Mouse (Mus musculus) liver, embryonic 15.5 days (tissue): ENCODE results near the gene Ccdc83. TPM values are rescaled to one million over a fixed set of nuclear protein-coding genes. Genes with fewer than 3 reads are reported as not detected.
A peak's percentile ranks its signal among the peaks of the same experiment; 100 is the strongest.

Experiments
- ATAC-seq: fragments of 200-750 bp; cut with Nextera tagmentation; 2 replicates; pipeline ENCODE4 v1.8.0; 2017; ENCODE audit warnings: moderate number of reproducible peaks, mild to moderate bottlenecking, moderate library complexity; ENCODE audit not compliant: insufficient read depth
- H3K27ac ChIP-seq: fragments of 300-500 bp; sonication (generic); replicated peaks from 2 replicates; pipeline ENCODE4 v1.5.1; 2015; ENCODE audit warnings: mild to moderate bottlenecking, inconsistent platforms
- H3K27me3 ChIP-seq: fragments of 300-500 bp; sonication (generic); 2 replicates; pipeline ENCODE4 v1.6.1; 2015; ENCODE audit warnings: mild to moderate bottlenecking, inconsistent platforms
- H3K36me3 ChIP-seq: fragments of 300-500 bp; sonication (generic); replicated peaks from 2 replicates; pipeline ENCODE4 v1.6.1; 2015; ENCODE audit warnings: moderate library complexity, mild to moderate bottlenecking, inconsistent platforms
- H3K4me1 ChIP-seq: fragments of 300-500 bp; sonication (generic); replicated peaks from 2 replicates; pipeline ENCODE4 v1.6.1; 2015; ENCODE audit warnings: inconsistent platforms
- H3K4me2 ChIP-seq: fragments of 300-500 bp; sonication (generic); 2 replicates; pipeline ENCODE4 v1.6.1; 2015; ENCODE audit warnings: moderate library complexity, mild to moderate bottlenecking, inconsistent platforms
- H3K4me3 ChIP-seq: fragments of 300-500 bp; sonication (generic); replicated peaks from 2 replicates; pipeline ENCODE4 v1.5.1; 2015; ENCODE audit warnings: mild to moderate bottlenecking, inconsistent platforms
- H3K9ac ChIP-seq: fragments of 300-500 bp; sonication (generic); 2 replicates; pipeline ENCODE4 v1.6.1; 2015; ENCODE audit warnings: moderate library complexity, mild to moderate bottlenecking, inconsistent platforms
- H3K9me3 ChIP-seq: fragments of 300-500 bp; sonication (generic); replicated peaks from 2 replicates; pipeline ENCODE4 v1.6.1; 2016; ENCODE audit warnings: inconsistent platforms
- WGBS: fragments of 180-500 bp; shearing (Covaris S2); methylation state at CpG from one replicate; pipeline ENCODE4 v1.1.7; 2015; ENCODE audit warnings: mixed read lengths; ENCODE audit not compliant: insufficient replicate concordance; 5-methylcytosine and 5-hydroxymethylcytosine counted together
- polyA plus RNA-seq: library from polyadenylated mRNA; unstranded; fragments of >200 nt; fragmentation: Nextera tagmentation; extraction: Ambion mirVana; gene quantifications from 2 replicates; pipeline ENCODE4 v1.2.1, GENCODE M21; 2015

Gene Ccdc83
- not detected in 2 replicates for polyA plus RNA-seq

DNA sequence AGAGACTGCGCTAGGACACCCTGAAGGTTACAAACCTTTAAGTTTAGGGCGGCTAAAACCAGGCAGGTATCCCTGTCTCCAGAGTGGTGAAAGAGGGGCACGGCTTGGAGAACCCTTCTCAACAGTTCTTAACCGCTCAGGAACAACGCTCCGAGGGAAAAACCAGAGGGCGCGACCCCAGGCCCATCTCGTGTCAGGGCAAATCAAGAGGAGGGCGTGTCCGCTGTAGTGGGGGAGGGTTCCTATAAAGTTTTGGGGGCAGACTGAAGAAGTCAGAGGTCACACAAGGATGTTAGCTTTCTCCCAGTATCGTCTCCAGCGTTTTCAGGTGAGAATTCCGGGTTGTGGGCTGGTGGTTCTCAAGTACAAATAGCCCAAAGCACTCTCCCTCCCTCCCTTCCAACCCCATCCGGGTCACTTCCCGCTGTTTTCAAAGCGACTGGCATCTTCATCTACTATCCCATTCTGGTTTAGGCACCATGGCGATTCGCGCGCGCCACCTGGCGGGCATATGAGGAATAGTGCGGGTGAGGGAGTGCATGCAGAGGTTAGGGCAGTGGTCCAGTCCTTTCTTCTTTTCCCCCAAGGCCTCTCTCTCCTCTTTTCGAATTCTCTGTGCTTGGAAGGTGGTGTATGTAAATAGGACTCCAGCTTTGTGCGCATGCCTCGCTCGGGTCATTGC lies at the start of gene Ccdc83:
Gene Ccdc83, minus strand, starts transcription at position 489 of the 682 bp plus-strand sequence.
- Histone ChIP-seq H3K27ac (no peak within 1 kb of the TSS), H3K9ac (no peak within 1 kb of the TSS), H3K4me1 (peaks cover 7% of the 10 kb centered on the region), H3K9me3 (no peaks in the 10 kb centered on the region), H3K36me3 (no peaks in the 10 kb centered on the region), H3K4me2 (peak within 1 kb of the TSS; percentile 54), H3K27me3 (no peaks in the 10 kb centered on the region), H3K4me3 (peak within 1 kb of the TSS; percentile 25)
- ATAC-seq, result no peak; the same call in 1 of the 2 replicates
- 5% methylated on average over 28 of the region's 28 CpGs for WGBS

DNA sequence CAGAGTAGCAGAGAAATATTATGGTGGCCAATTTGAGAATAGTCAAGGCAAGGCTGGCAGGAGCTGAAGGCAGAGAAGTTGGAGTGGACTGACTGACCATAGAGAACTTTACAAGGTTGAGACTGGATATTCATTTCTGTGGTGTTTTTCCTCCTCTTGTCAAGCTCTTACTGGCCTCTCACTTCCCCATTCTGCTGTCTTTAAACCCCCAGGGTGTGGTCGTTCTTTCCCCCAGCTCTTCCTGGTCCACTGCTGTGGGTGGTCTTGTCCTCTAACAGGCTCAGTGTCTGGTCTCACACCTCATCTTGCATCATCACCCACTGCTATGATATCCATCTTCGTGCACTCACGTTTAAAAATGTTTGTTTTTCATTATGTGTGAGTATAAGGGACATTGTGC lies 47.8 kb upstream of the Ccdc83 start:
- Histone ChIP-seq H3K27me3 (no peaks in the 10 kb centered on the region), H3K4me2 (no peak overlapping the region), H3K4me1 (no peaks in the 10 kb centered on the region), H3K36me3 (no peaks in the 10 kb centered on the region), H3K27ac (no peak overlapping the region), H3K9ac (no peak overlapping the region), H3K4me3 (no peak overlapping the region), H3K9me3 (no peaks in the 10 kb centered on the region)
- no peak for ATAC-seq
- 17% methylated on average over 3 of the region's 3 CpGs for WGBS

DNA sequence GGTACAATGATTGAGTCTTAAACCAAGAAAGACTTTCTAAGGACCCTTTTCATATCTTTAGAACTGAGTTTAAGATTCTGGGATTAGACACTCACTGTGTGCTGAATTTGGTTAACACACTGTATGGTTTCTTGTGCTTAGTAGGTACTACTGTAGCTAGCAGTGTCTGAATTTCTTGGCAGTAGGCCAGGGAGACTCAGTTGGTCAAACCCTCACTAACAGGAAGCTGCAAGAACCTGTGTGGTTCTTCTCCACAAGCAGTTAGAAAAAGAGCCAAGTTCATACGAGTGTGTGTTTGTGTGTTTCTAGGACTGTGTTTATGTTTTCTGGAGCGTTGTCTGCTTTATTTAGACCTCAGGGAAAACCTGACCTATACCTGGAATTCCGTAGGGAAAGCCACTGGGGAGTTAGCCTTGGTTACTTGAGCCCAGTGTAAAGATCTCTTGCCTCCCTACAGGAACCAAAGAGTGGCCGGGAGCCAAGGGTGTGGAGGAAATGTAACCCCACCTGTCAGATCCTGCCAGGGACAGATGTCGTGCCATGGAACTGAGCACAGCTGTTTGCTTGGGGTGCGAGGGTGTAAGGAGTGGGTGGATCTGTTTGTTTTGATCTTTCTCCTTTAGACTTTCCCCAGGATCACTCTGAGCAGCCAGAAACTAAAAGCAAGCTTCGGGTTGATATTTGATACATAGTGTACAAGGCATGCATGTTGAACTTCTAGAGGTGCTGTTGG lies 46.7 kb upstream of the Ccdc83 start:
- no peaks in the 10 kb centered on the region for H3K9me3 ChIP-seq
- H3K4me3 ChIP-seq, result no peak overlapping the region
- no peaks in the 10 kb centered on the region for H3K4me1 ChIP-seq
- WGBS, result 27% methylated on average over 7 of the region's 7 CpGs
- no peaks in the 10 kb centered on the region for H3K27me3 ChIP-seq
- no peaks in the 10 kb centered on the region for H3K36me3 ChIP-seq
- ATAC-seq, result no peak
- no peak overlapping the region for H3K9ac ChIP-seq
- no peak overlapping the region for H3K27ac ChIP-seq
- H3K4me2 ChIP-seq, result no peak overlapping the region

DNA sequence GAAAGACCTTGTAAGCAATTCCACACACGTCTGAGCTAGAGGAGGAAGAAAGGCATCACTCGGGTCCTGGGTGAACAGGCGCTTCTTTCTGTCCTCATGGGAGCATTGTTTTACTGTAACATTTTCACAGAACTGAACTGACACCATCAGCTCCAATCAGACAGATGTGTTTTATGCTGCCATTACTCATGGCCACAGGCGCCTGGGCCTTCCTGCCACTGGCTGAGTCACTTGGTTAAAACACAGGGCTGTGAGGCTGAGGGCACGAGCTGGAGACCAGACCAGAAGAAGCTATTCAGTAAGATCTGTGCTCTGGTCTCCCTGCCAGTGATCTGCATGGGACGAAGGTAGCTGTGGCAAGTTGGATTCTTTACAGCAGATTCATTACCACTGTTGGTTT lies 42.4 kb upstream of the Ccdc83 start:
- no peak overlapping the region for H3K9ac ChIP-seq
- no peaks in the 10 kb centered on the region for H3K4me1 ChIP-seq
- H3K4me3 ChIP-seq, result no peak overlapping the region
- ATAC-seq, result no peak
- H3K27me3 ChIP-seq, result peaks cover 24% of the 10 kb centered on the region
- H3K4me2 ChIP-seq, result no peak overlapping the region
- no peaks in the 10 kb centered on the region for H3K9me3 ChIP-seq
- 49% methylated on average over 6 of the region's 6 CpGs for WGBS
- H3K27ac ChIP-seq, result no peak overlapping the region
- H3K36me3 ChIP-seq, result no peaks in the 10 kb centered on the region

DNA sequence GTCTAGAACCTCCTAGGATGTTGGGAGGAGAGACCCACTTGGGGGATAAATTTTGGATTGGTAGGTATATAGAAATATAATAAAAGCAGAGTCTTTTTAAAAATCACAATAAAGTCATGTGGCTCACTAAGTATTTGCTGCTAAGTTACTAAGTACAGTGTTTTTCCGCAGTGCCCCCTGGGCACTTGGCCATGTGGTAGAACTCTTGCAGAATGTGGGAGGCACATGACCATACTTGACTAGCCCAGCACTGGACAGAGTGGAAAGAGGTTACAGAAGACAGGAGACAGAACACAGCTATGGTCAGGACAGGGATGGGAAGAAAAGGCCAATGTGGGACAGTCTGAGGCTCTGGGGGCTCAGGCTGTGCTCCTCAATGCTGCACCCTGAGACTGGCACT lies 41.4 kb upstream of the Ccdc83 start:
- Histone ChIP-seq H3K4me3 (no peak overlapping the region), H3K9ac (no peak overlapping the region), H3K4me2 (no peak overlapping the region), H3K4me1 (no peaks in the 10 kb centered on the region), H3K9me3 (no peaks in the 10 kb centered on the region), H3K27ac (no peak overlapping the region), H3K27me3 (peaks cover 34% of the 10 kb centered on the region), H3K36me3 (no peaks in the 10 kb centered on the region)
- WGBS, result 72% methylated on average over 1 of the region's 1 CpGs
- ATAC-seq, result no peak

- no peaks in the 10 kb centered on the region for H3K4me1 ChIP-seq
- H3K36me3 ChIP-seq, result no peaks in the 10 kb centered on the region
- H3K4me2 ChIP-seq, result no peak overlapping the region
- no peaks in the 10 kb centered on the region for H3K9me3 ChIP-seq
- no peak overlapping the region for H3K4me3 ChIP-seq
- H3K9ac ChIP-seq, result no peak overlapping the region
- H3K27me3 ChIP-seq, result peaks cover 41% of the 10 kb centered on the region
- no peak for ATAC-seq
- WGBS, result 49% methylated on average over 3 of the region's 3 CpGs
- H3K27ac ChIP-seq, result no peak overlapping the region
Observed at GRCm38 (mm10) chr7:90306079-90306478, 40.5 kb upstream of the Ccdc83 start.

DNA sequence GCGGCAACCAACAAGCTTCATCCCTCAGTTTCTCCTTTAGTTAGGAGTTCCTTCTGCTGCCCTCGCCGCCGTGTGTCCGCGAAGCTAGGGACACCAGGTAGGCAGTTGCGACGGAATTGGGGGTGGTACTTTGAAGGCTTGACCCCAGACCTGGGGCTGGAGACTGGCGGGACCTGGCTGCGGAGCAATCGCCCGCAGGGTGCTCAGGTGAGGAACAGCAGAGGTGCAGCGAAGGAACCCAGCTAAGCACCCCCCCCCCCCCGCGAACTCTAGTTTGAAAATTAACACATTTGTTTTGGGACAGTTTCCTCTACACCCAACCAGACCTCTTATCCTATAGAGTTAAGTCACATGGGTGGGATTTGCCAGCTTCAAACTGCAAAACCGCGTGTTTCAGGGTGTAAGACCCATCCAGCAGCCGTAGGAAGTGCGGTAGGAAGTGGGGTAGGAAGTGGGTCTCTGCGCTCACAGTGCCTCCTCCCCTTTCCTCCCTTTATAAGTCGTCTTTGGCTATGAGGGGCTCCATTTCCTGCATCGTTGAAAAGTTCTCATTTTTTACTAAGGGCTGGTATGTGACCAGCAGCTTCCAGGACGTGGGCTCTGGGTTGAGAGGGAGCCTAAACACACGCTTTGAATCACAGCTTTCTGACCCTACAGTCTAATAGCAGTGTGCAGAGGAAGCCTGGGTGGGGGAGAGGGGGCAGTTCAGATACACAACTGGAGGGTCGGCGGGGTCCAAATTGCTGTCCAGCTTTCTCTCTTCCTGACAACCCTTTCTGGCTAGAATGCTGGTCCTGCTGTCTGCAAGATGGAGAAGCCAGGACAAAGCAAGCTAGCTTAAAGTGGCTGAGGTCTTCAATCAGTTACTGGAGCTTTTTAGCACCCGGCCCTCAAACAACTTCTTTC lies 37.3 kb upstream of the Ccdc83 start:
- WGBS, result 3% methylated on average over 27 of the region's 27 CpGs

DNA sequence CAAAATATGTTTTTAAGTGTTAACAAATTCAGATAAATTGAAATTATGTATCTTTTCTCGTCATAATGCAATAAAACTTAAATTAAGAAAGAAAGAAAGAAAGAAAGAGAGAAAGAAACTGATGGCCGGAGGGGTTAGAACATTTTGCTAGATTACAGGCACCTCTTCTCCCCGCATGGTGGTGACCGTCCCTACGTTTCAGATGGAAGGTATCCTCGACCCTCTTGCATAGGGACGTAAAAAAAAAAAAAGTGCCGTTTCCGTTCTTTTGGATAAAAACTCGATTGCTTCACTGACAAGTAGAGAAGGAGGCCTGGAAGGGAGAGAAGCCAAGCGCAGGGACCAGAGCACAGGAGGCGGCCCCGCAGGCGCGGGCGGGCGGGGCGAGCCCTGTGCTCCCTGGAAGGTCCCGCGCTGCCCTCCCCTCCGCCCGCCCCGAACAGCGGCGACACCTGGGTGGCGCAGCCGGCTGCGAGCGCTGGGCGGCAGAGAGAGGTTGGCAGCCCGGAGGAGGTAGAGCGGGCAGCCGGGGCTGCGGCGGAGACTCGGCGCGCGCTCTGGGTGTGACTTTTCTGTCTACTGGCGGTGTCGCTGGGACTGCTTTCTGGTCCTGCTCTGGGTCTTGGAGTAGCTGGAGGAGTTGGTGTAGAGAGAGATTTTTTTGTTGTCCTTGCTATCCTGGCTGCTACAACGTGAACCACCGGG lies 36.5 kb upstream of the Ccdc83 start, which contains the start of gene Sytl2:
Gene Sytl2, plus strand, starts transcription at position 311 of the 705 bp plus-strand sequence.
- H3K4me1 ChIP-seq, result no peaks in the 10 kb centered on the region
- H3K4me3 ChIP-seq, result peak within 1 kb of the TSS; percentile 48
- H3K27ac ChIP-seq, result no peak within 1 kb of the TSS
- H3K36me3 ChIP-seq, result no peaks in the 10 kb centered on the region
- under 1% methylated on average over 43 of the region's 43 CpGs for WGBS
- H3K27me3 ChIP-seq, result peaks cover 56% of the 10 kb centered on the region
- peak within 1 kb of the TSS; percentile 65 for H3K4me2 ChIP-seq
- H3K9ac ChIP-seq, result no peak within 1 kb of the TSS
- no peaks in the 10 kb centered on the region for H3K9me3 ChIP-seq
- no peak for ATAC-seq

More for the DNA sequence above, 37.3 kb upstream of the Ccdc83 start:
- Histone ChIP-seq H3K36me3 (no peaks in the 10 kb centered on the region), H3K4me3 (peak overlapping the region; percentile 48), H3K27me3 (peaks cover 56% of the 10 kb centered on the region), H3K4me2 (peak overlapping the region; percentile 65), H3K27ac (no peak overlapping the region), H3K9ac (no peak overlapping the region), H3K9me3 (no peaks in the 10 kb centered on the region), H3K4me1 (no peaks in the 10 kb centered on the region)
- ATAC-seq, result no peak

DNA sequence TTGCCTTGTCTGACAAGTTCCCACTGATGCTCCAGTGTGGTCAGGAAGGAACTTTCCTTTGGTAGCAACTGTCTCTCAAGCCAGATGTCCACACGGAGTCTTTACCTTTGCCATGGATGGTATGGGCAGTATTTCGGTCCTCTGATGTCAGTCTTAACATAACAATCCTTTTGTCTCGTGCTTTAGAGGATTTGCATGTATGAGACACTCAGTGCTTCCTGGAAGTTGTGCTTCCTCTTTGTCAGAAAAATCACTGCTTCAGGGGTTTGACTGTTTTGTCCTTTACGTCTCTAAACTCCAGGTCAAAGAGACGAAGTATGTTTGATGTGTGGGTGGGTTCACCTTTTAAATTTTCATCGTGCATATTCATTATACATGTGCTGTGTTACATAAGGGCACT lies 26.3 kb upstream of the Ccdc83 start:
- Histone ChIP-seq H3K27ac (no peak overlapping the region), H3K9me3 (no peaks in the 10 kb centered on the region), H3K36me3 (no peaks in the 10 kb centered on the region), H3K27me3 (no peaks in the 10 kb centered on the region), H3K9ac (no peak overlapping the region), H3K4me3 (no peak overlapping the region), H3K4me1 (no peaks in the 10 kb centered on the region), H3K4me2 (no peak overlapping the region)
- 46% methylated on average over 6 of the region's 6 CpGs for WGBS
- ATAC-seq, result no peak

DNA sequence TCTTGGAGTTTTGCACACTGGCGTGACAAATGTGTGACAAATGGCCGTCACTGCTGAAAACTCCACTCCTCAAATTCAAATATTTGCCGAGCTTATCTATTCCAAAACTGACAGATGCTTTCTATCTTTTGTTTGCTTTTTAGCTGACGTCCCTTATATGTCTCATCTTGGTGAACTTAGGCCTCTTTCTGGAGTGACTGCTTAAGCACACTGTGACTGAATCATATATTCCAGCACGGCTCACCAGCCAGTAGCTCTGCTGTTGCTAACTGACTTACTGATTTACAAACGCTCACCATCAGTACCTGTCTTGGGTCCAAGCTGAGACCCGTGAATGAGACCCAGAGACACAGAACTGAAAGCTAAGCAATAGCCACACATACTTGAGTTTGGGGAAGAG lies 19.2 kb upstream of the Ccdc83 start:
- H3K9ac ChIP-seq, result no peak overlapping the region
- no peaks in the 10 kb centered on the region for H3K27me3 ChIP-seq
- H3K4me1 ChIP-seq, result no peaks in the 10 kb centered on the region
- no peak overlapping the region for H3K27ac ChIP-seq
- WGBS, result 53% methylated on average over 7 of the region's 7 CpGs
- H3K36me3 ChIP-seq, result no peaks in the 10 kb centered on the region
- no peak for ATAC-seq
- H3K4me2 ChIP-seq, result no peak overlapping the region
- no peaks in the 10 kb centered on the region for H3K9me3 ChIP-seq
- H3K4me3 ChIP-seq, result no peak overlapping the region
